Mouse (Mus musculus) bone marrow macrophage, adult 2 months (primary cell): ENCODE data around the gene Prdx6.

ENCODE experiments used
- CTCF ChIP-seq: IDR thresholded peaks from 2 replicates; pipeline ENCODE4 v1.5.1; 2012; ENCODE audit warnings: low read depth, mild to moderate bottlenecking, low read length, moderate library complexity
- POLR2A ChIP-seq: IDR thresholded peaks from 2 replicates; pipeline ENCODE4 v1.6.1; 2012; ENCODE audit warnings: mild to moderate bottlenecking, low read depth, low read length, borderline replicate concordance

DNA sequence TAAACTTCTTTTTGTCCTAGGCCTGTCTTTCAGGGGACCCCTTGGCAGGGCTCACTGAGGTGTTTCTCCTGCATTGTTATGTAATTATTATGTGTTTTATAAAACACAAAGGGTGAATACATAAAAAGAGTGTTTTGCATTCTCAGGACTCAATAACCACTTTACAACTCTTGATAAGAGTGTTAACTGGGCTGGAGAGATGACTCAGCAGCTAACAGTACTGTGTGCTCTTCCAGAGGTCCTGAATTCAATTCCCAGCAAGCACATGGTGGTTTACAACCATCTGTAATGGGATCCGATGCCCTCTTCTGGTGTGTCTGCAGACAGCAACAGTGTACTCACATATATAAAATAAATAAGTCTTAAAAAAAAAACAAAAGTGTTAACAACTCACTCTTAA, 3.3 kb upstream of the Prdx6 start:
- no peak for TF ChIP-seq POLR2A
- no peak for TF ChIP-seq CTCF
